Mouse (Mus musculus) hindbrain, embryonic 12.5 days (tissue): Measurements from ENCODE around the gene Ccdc71. TPM values are rescaled to one million over a fixed set of nuclear protein-coding genes. Genes with fewer than 3 reads are reported as not detected.

Experiments
- ATAC-seq: fragments of 200-750 bp; cut with Nextera tagmentation; 2 replicates; pipeline ENCODE4 v1.8.0; 2017; ENCODE audit warnings: moderate TSS enrichment; ENCODE audit not compliant: low FRiP score
- H3K27ac ChIP-seq: fragments of 300-500 bp; sonication (generic); 2 replicates; pipeline ENCODE4 v1.5.1; 2016; ENCODE audit warnings: mild to moderate bottlenecking
- H3K27me3 ChIP-seq: fragments of 300-500 bp; sonication (generic); 2 replicates; pipeline ENCODE4 v1.6.1; 2016; ENCODE audit warnings: mild to moderate bottlenecking
- H3K36me3 ChIP-seq: fragments of 300-500 bp; sonication (generic); 2 replicates; pipeline ENCODE4 v1.6.1; 2016; ENCODE audit warnings: mild to moderate bottlenecking
- H3K4me1 ChIP-seq: fragments of 300-500 bp; sonication (generic); 2 replicates; pipeline ENCODE4 v1.6.1; 2016
- H3K4me2 ChIP-seq: fragments of 300-500 bp; sonication (generic); replicated peaks from 2 replicates; pipeline ENCODE4 v1.6.1; 2016; ENCODE audit warnings: mild to moderate bottlenecking
- H3K4me3 ChIP-seq: fragments of 300-500 bp; sonication (generic); 2 replicates; pipeline ENCODE4 v1.5.1; 2016; ENCODE audit warnings: mild to moderate bottlenecking
- H3K9ac ChIP-seq: fragments of 300-500 bp; sonication (generic); 2 replicates; pipeline ENCODE4 v1.6.1; 2016; ENCODE audit warnings: mild to moderate bottlenecking, moderate library complexity
- H3K9me3 ChIP-seq: fragments of 300-500 bp; sonication (generic); replicated peaks from 2 replicates; pipeline ENCODE4 v1.6.1; 2016; ENCODE audit warnings: mild to moderate bottlenecking
- WGBS: fragments of 180-500 bp; shearing (Covaris S2); methylation state at CpG from one replicate; pipeline ENCODE4 v1.1.7; 2016; 5-methylcytosine and 5-hydroxymethylcytosine counted together
- polyA plus RNA-seq: library from polyadenylated mRNA; unstranded; fragments of >200 nt; fragmentation: Nextera tagmentation; extraction: Ambion mirVana; gene quantifications from 2 replicates; pipeline ENCODE4 v1.2.1, GENCODE M21; 2016

Ccdc71 gene
- polyA plus RNA-seq, 1 experiment from 2014 or later, result 47.2 TPM

DNA sequence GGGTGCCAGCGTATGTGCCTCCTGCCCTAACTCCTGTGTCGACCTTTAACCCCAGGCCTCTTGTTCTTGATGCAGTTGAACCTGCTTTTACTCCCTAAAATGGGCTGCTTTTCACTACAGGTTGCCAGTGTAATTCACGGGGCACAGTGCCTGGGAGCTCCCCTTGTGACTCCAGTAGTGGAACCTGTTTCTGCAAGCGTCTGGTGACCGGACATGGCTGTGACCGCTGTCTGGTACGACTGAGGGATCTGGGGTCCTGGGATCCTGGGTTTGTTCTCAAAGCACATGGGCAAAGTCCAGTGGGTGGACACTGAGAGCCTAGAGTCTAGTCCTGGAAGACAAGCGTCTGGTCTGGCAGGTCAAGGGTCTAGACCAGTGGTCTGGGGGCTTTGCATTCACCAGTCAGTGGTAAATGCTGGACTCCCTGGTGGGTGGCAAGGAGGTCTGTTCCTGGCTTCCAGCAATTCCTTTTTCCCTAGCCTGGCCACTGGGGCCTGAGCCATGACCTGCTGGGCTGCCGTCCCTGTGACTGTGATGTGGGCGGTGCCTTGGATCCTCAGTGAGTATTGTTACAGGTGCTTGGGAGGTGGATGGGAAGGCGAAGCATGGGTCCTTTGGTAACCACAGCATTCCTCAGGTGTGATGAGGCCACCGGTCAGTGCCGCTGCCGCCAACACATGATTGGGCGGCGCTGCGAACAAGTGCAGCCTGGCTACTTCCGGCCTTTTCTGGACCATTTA, 22.9 kb downstream of the Ccdc71 start:
- no peak overlapping the region for H3K4me2 ChIP-seq
- no peaks in the 10 kb centered on the region for H3K9me3 ChIP-seq
- H3K9ac ChIP-seq, result no peak overlapping the region
- no peaks in the 10 kb centered on the region for H3K27me3 ChIP-seq
- ATAC-seq, result no peak
- peaks cover 22% of the 10 kb centered on the region for H3K4me1 ChIP-seq
- H3K4me3 ChIP-seq, result no peak overlapping the region
- 92% methylated on average over 18 of the region's 18 CpGs for WGBS
- no peak overlapping the region for H3K27ac ChIP-seq
- peaks cover 44% of the 10 kb centered on the region for H3K36me3 ChIP-seq

- Histone ChIP-seq H3K4me3 (no peak overlapping the region), H3K4me1 (peaks cover 16% of the 10 kb centered on the region), H3K9ac (no peak overlapping the region), H3K27ac (no peak overlapping the region), H3K4me2 (no peak overlapping the region), H3K36me3 (peaks cover 52% of the 10 kb centered on the region), H3K27me3 (no peaks in the 10 kb centered on the region), H3K9me3 (no peaks in the 10 kb centered on the region)
- WGBS, result 95% methylated on average over 15 of the region's 15 CpGs
- ATAC-seq, result no peak
These were observed 23.7 kb downstream of the Ccdc71 start for GRCm38 (mm10) chr9:108484021-108484420.

GRCm38 (mm10) chr9:108485301-108485875, 25.1 kb downstream of the Ccdc71 start:
- Histone ChIP-seq H3K36me3 (peaks cover 54% of the 10 kb centered on the region), H3K4me3 (no peak overlapping the region), H3K4me1 (peaks cover 12% of the 10 kb centered on the region), H3K9ac (no peak overlapping the region), H3K27ac (no peak overlapping the region), H3K4me2 (no peak overlapping the region), H3K27me3 (no peaks in the 10 kb centered on the region), H3K9me3 (no peaks in the 10 kb centered on the region)
- ATAC-seq, result no peak
- WGBS, result 94% methylated on average over 19 of the region's 19 CpGs

DNA sequence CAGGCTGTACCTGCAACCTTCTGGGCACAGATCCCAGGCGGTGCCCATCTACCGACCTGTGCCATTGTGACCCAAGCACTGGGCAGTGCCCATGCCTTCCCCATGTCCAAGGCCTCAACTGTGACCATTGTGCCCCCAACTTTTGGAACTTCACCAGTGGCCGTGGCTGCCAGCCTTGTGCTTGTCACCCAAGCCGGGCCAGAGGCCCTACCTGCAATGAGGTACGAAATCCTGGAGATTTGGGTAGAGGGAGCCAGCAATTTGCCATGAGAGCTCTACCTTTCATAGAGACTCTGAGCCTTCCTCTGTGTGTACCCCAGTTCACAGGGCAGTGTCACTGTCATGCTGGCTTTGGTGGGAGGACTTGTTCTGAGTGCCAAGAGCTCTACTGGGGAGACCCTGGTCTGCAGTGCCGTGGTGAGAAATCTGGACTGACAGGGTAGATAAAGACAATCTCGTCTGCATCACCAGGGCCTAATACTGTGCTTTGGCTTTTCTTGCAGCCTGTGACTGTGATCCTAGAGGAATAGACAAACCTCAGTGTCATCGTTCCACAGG, 26.7 kb downstream of the Ccdc71 start:
- Histone ChIP-seq H3K4me1 (peaks cover 19% of the 10 kb centered on the region), H3K27ac (no peak overlapping the region), H3K9ac (no peak overlapping the region), H3K4me2 (no peak overlapping the region), H3K9me3 (no peaks in the 10 kb centered on the region), H3K4me3 (no peak overlapping the region), H3K27me3 (no peaks in the 10 kb centered on the region), H3K36me3 (peaks cover 54% of the 10 kb centered on the region)
- 93% methylated on average over 8 of the region's 8 CpGs for WGBS
- no peak for ATAC-seq

DNA sequence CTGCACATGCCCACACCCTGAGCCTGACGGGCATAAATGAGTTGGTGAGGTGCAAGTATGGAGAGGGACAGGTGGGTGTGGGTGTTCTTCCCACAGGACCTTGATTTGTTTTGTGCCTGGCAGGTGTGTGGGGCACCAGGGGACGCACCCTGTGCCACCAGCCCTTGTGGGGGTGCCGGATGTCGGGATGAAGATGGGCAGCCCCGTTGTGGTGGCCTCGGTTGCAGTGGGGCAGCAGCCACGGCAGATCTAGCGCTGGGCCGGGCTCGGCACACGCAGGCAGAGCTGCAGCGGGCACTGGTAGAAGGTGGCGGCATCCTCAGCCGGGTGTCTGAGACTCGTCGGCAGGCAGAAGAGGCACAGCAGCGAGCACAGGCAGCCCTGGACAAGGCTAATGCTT, 28.1 kb downstream of the Ccdc71 start:
- no peak overlapping the region for H3K27ac ChIP-seq
- H3K4me1 ChIP-seq, result peaks cover 25% of the 10 kb centered on the region
- no peak for ATAC-seq
- H3K27me3 ChIP-seq, result no peaks in the 10 kb centered on the region
- H3K9ac ChIP-seq, result no peak overlapping the region
- H3K4me2 ChIP-seq, result no peak overlapping the region
- 97% methylated on average over 17 of the region's 17 CpGs for WGBS
- H3K9me3 ChIP-seq, result no peaks in the 10 kb centered on the region
- peaks cover 60% of the 10 kb centered on the region for H3K36me3 ChIP-seq
- no peak overlapping the region for H3K4me3 ChIP-seq

GRCm38 (mm10) chr9:108489215-108489614, 28.9 kb downstream of the Ccdc71 start:
- H3K27ac ChIP-seq, result peak overlapping the region; percentile 95; the same call in 1 of the 2 replicates
- peaks cover 25% of the 10 kb centered on the region for H3K4me1 ChIP-seq
- no peak for ATAC-seq
- no peaks in the 10 kb centered on the region for H3K9me3 ChIP-seq
- H3K9ac ChIP-seq, result no peak overlapping the region
- WGBS, result 95% methylated on average over 20 of the region's 20 CpGs
- peaks cover 62% of the 10 kb centered on the region for H3K36me3 ChIP-seq
- no peaks in the 10 kb centered on the region for H3K27me3 ChIP-seq
- no peak overlapping the region for H3K4me2 ChIP-seq
- no peak overlapping the region for H3K4me3 ChIP-seq

- H3K4me3 ChIP-seq, result peak overlapping the region; percentile 97
- 68% methylated on average over 26 of the region's 26 CpGs for WGBS
- H3K9ac ChIP-seq, result peak overlapping the region; percentile 97
- H3K27ac ChIP-seq, result peak overlapping the region; percentile 95
- H3K36me3 ChIP-seq, result peaks cover 65% of the 10 kb centered on the region
- peak overlapping the region; percentile 91 for H3K4me2 ChIP-seq
- no peaks in the 10 kb centered on the region for H3K27me3 ChIP-seq
- no peaks in the 10 kb centered on the region for H3K9me3 ChIP-seq
- peaks cover 25% of the 10 kb centered on the region for H3K4me1 ChIP-seq
- peak; percentile 73; the same call in 1 of the 2 replicates for ATAC-seq
These were observed 29.6 kb downstream of the Ccdc71 start for GRCm38 (mm10) chr9:108489702-108490558.

DNA sequence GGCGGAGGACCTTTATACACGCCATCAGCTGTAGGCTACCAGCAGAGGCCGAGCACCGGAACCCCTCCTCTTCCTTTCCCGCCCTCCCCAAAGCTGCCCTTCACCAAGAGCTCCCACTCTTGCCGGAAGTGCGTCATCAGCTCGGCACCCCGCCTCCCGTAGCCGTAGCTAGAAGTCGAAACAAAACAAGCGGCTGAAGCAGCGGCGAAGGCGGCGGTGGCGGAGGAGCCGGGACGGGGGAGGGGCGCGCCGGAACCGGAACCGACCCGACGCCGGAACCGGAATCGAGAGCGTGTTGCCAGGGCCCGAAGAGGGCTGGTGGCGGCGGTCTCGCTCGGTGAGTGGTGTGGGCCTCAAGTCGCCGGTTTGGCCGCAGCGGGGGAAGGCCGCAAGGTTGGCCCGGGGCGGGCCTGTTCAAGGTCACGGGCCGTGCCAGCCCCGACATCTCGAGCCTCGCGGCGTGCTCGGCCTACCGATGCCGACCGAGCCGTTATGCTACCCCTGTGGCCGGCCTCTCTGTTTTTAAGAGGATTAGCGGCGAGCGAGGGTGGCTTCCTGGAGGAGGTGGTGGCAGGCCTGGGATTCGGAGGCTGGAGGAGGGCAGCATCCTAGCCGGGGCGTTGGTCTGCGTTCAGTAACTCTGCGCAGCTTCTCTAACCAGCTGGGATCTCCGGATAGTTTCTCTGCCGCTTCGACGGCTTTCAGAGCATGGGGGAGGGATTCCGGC, 30.4 kb downstream of the Ccdc71 start, which contains the start of gene Usp19:
TSS of gene Usp19 (plus strand) at position 44 of the 727 bp plus-strand sequence.
- Histone ChIP-seq H3K27me3 (no peaks in the 10 kb centered on the region), H3K9me3 (no peaks in the 10 kb centered on the region), H3K9ac (peak within 1 kb of the TSS; percentile 97), H3K36me3 (peaks cover 65% of the 10 kb centered on the region), H3K27ac (peak within 1 kb of the TSS; percentile 95), H3K4me2 (peak within 1 kb of the TSS; percentile 91), H3K4me1 (peaks cover 25% of the 10 kb centered on the region), H3K4me3 (peak within 1 kb of the TSS; percentile 97)
- WGBS, result under 1% methylated on average over 69 of the region's 69 CpGs
- ATAC-seq, result peak; percentile 97

- peak overlapping the region; percentile 97 for H3K9ac ChIP-seq
- peak overlapping the region; percentile 95 for H3K27ac ChIP-seq
- ATAC-seq, result no peak
- H3K36me3 ChIP-seq, result peaks cover 65% of the 10 kb centered on the region
- H3K4me3 ChIP-seq, result peak overlapping the region; percentile 97
- no peaks in the 10 kb centered on the region for H3K9me3 ChIP-seq
- peaks cover 25% of the 10 kb centered on the region for H3K4me1 ChIP-seq
- H3K4me2 ChIP-seq, result peak overlapping the region; percentile 91
- no peaks in the 10 kb centered on the region for H3K27me3 ChIP-seq
- 13% methylated on average over 12 of the region's 12 CpGs for WGBS
These were observed 30.9 kb downstream of the Ccdc71 start for GRCm38 (mm10) chr9:108491286-108491580.

GRCm38 (mm10) chr9:108492043-108492750, 31.9 kb downstream of the Ccdc71 start:
- Histone ChIP-seq H3K4me2 (peak overlapping the region; percentile 91), H3K27me3 (no peaks in the 10 kb centered on the region), H3K36me3 (peaks cover 65% of the 10 kb centered on the region), H3K9me3 (no peaks in the 10 kb centered on the region), H3K4me1 (peaks cover 25% of the 10 kb centered on the region), H3K9ac (peak overlapping the region; percentile 97), H3K27ac (no peak overlapping the region), H3K4me3 (peak overlapping the region; percentile 97)
- WGBS, result 88% methylated on average over 16 of the region's 16 CpGs
- ATAC-seq, result no peak

GRCm38 (mm10) chr9:108493246-108493645, 32.9 kb downstream of the Ccdc71 start:
- Histone ChIP-seq H3K36me3 (peaks cover 68% of the 10 kb centered on the region), H3K9me3 (no peaks in the 10 kb centered on the region), H3K4me3 (no peak overlapping the region), H3K4me1 (peaks cover 25% of the 10 kb centered on the region), H3K4me2 (no peak overlapping the region), H3K9ac (no peak overlapping the region), H3K27ac (no peak overlapping the region), H3K27me3 (no peaks in the 10 kb centered on the region)
- no peak for ATAC-seq
- WGBS, result 97% methylated on average over 8 of the region's 8 CpGs
